Comparison of ENCODE assay signal across 11 mouse cellular contexts in the genomic region with DNA sequence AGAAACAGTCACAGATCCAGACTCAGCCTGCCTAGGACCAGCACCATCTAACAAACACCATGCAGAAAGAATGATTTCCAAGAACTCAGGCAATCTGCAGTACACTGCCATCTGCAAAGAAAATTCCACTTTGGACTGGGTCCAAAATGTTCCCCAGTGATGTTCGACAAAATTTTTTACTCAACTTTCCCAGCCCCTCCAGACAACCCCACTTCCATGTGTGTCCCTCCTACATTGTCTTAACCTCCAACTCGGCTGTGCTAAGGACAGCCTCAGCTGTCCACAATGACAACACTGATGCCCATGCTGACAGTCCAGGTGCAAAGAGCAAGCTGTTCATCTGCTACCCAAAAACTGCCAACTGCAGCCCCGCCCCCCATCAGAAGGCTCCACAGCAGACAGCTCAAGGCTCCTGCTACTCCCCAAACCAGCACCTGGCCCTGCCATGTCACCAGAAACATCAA. TPM values are rescaled to one million over a fixed set of nuclear protein-coding genes. Genes with fewer than 3 reads are reported as not detected.
DNase-seq lines count a peak whose midpoint lies in the region; ATAC-seq and TF ChIP-seq lines count a peak whose summit lies in the region.
"Had no signal": no experiment of that assay in that cellular context is flagged by ENCODE, and none has a peak within 500 bp of the region (broad histone marks: within the 10 kb centered on the region; RNA-seq: fewer than 3 reads in every experiment).

No protein-coding gene starts in this region.

- no peak for TF ChIP-seq CTCF in stomach, postnatal 0 days (IDR thresholded peaks at IDR 0.05; ENCODE audit: low read depth)
- no peak for TF ChIP-seq CTCF in lung, postnatal 0 days (IDR thresholded peaks at IDR 0.05)

- peak; percentile 51 for DNase-seq in layer of hippocampus, adult 11-12 months (ENCODE audit: low spot score)
- no peak for DNase-seq in layer of hippocampus, adult 9-10 months (ENCODE audit: low spot score)
- DNase-seq in cerebellum, adult 11 months, result peak; percentile 78
- DNase-seq in stomach, postnatal 0 days (ENCODE audit: low spot score), result no peak
- no peak for DNase-seq in ovary, adult 18-20 months (ENCODE audit: low spot score)
- DNase-seq in lung, postnatal 0 days (ENCODE audit: low spot score), result no peak
- DNase-seq in gastrocnemius, adult 8-10 months (ENCODE audit: low spot score in 2 of 2), result no peak
- DNase-seq: heart, postnatal 10 days; lung, adult 18-20 months had no signal

- peaks cover 37% of the 10 kb centered on the region for H3K4me1 ChIP-seq in forebrain, embryonic 16.5 days (replicated peaks; ENCODE audit: control insufficient read depth, insufficient read depth, low read length)
- H3K4me1 ChIP-seq in stomach, postnatal 0 days (replicated peaks; ENCODE audit: control insufficient read depth, insufficient read depth), result no peaks in the 10 kb centered on the region; the same call in none of the 2 replicates
- peaks cover 6% of the 10 kb centered on the region; the same call in 1 of the 2 replicates for H3K4me1 ChIP-seq in lung, postnatal 0 days (ENCODE audit: insufficient read depth, low read depth, low read length)

- ATAC-seq in forebrain, embryonic 16.5 days, result peak; percentile 82
- 0 out of 2 replicates have a peak, but pooled peaks have one; percentile 24 for ATAC-seq in stomach, postnatal 0 days (ENCODE audit: low FRiP score, low TSS enrichment)
- no peak for ATAC-seq in lung, postnatal 0 days
- ATAC-seq: activated CD4-positive, CD25-positive, alpha-beta regulatory T cell, adult 4 months had no signal

- H3K27me3 ChIP-seq in forebrain, embryonic 16.5 days (replicated peaks; ENCODE audit: control insufficient read depth, insufficient read depth, low read length), result no peaks in the 10 kb centered on the region
- H3K27me3 ChIP-seq in stomach, postnatal 0 days (ENCODE audit: control insufficient read depth, insufficient read depth, low read length), result no peaks in the 10 kb centered on the region
- H3K27me3 ChIP-seq in lung, postnatal 0 days (replicated peaks; ENCODE audit: insufficient read depth, low read length), result no peaks in the 10 kb centered on the region

- no peaks in the 10 kb centered on the region for H3K36me3 ChIP-seq in forebrain, embryonic 16.5 days (ENCODE audit: control insufficient read depth, insufficient read depth)
- H3K36me3 ChIP-seq in stomach, postnatal 0 days (ENCODE audit: control insufficient read depth, insufficient read depth, low read length), result no peaks in the 10 kb centered on the region; the same call in 1 of the 2 replicates
- H3K36me3 ChIP-seq in lung, postnatal 0 days (ENCODE audit: insufficient read depth, low read length), result no peaks in the 10 kb centered on the region

- no peak for TF ChIP-seq EP300 in stomach, postnatal 0 days (optimal IDR thresholded peaks at IDR 0.05)
- TF ChIP-seq EP300 in lung, postnatal 0 days (IDR thresholded peaks at IDR 0.05), result no peak

- H3K27ac ChIP-seq in forebrain, embryonic 16.5 days (ENCODE audit: low read length), result peak overlapping the region; percentile 70
- H3K27ac ChIP-seq in stomach, postnatal 0 days (replicated peaks), result no peak overlapping the region
- no peak overlapping the region for H3K27ac ChIP-seq in lung, postnatal 0 days (ENCODE audit: low read length)

- no peak overlapping the region for H3K4me3 ChIP-seq in forebrain, embryonic 16.5 days (replicated peaks; ENCODE audit: low read length)
- H3K4me3 ChIP-seq in stomach, postnatal 0 days (ENCODE audit: low read depth, low read length), result no peak overlapping the region
- no peak overlapping the region for H3K4me3 ChIP-seq in lung, postnatal 0 days (ENCODE audit: low read depth, low read length)

- H3K9ac ChIP-seq in forebrain, embryonic 16.5 days (replicated peaks; ENCODE audit: low read depth, low read length), result no peak overlapping the region
- H3K9ac ChIP-seq in stomach, postnatal 0 days (ENCODE audit: low read length), result no peak overlapping the region
- no peak overlapping the region for H3K9ac ChIP-seq in lung, postnatal 0 days (replicated peaks; ENCODE audit: low read depth)

- H3K4me2 ChIP-seq in forebrain, embryonic 16.5 days (ENCODE audit: low read length), result no peak overlapping the region
- no peak overlapping the region for H3K4me2 ChIP-seq in stomach, postnatal 0 days (replicated peaks; ENCODE audit: low read depth)
- no peak overlapping the region for H3K4me2 ChIP-seq in lung, postnatal 0 days (replicated peaks; ENCODE audit: low read depth, low read length)

- no peaks in the 10 kb centered on the region for H3K9me3 ChIP-seq in forebrain, embryonic 16.5 days (ENCODE audit: control insufficient read depth, low read length)
- H3K9me3 ChIP-seq in stomach, postnatal 0 days (ENCODE audit: control insufficient read depth, low read length), result no peaks in the 10 kb centered on the region
- H3K9me3 ChIP-seq in lung, postnatal 0 days (ENCODE audit: low read length), result no peaks in the 10 kb centered on the region

- WGBS in forebrain, embryonic 16.5 days, result 46% methylated on average over 3 of the region's 3 CpGs
- 40% methylated on average over 3 of the region's 3 CpGs for WGBS in stomach, postnatal 0 days
- WGBS in lung, postnatal 0 days, result 45% methylated on average over 3 of the region's 3 CpGs

RNA-seq across cellular contexts. Expression of a gene that starts 32.2 kb away (rescaled TPM):
- polyA plus RNA-seq in forebrain, embryonic 16.5 days (2015; fragmentation: Nextera tagmentation; extraction: Ambion mirVana), result 9.9 and 12.5 TPM in 2 replicates
- 4.5 and 6.0 TPM in 2 replicates for polyA plus RNA-seq in stomach, postnatal 0 days (2015; fragmentation: Nextera tagmentation; extraction: Ambion mirVana)
- polyA plus RNA-seq in lung, postnatal 0 days (2015; fragmentation: Nextera tagmentation; extraction: Ambion mirVana), result 10.3 and 12.2 TPM in 2 replicates
- total RNA-seq in gastrocnemius, adult 8-10 months (2022), result 10 to 100 TPM in 1 of 4 experiments, 1 to 10 TPM in 3; 6.2 to 13.3 (median 8.8) TPM

Comparison
In these comparisons a context has a peak if more than half of its experiments do, and no peak if none do; other contexts are left out.
1. DNase-seq: peak in layer of hippocampus, adult 11-12 months (single experiment) and cerebellum, adult 11 months (single experiment); none in layer of hippocampus, adult 9-10 months (single experiment), stomach, postnatal 0 days (single experiment), ovary, adult 18-20 months (single experiment), lung, postnatal 0 days (single experiment) and gastrocnemius, adult 8-10 months (0 of 2).